Mouse (Mus musculus) liver, embryonic 14.5 days (tissue): Measurements from ENCODE around the gene Procr.

ENCODE experiments used
- CTCF ChIP-seq: IDR thresholded peaks from 2 replicates; pipeline ENCODE4 v1.5.1; 2016; ENCODE audit warnings: antibody characterized with exemption, low read depth, control low read depth
- EP300 ChIP-seq: IDR thresholded peaks from 2 replicates; pipeline ENCODE4 v1.6.1; 2016; ENCODE audit warnings: antibody characterized with exemption, low read depth

DNA sequence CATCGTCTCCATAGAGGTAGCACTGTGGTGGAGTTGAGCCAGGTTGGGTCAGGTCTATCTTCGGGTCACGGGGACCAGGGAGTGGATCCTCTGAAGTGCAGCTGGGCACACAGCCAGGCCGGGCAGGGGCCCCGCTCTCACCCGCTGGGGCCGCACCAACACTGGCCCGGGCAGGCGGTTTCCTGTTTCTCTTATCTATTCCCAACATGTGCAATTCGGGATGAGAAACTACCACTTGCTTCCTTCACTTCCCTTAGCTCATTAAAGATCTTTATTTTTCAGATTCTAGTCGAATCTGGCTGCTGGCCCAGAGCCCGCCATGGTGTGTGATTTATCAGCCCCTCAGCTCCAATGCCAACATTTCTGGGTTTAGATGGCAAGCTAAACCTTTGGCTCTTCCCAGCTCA is 8.0 kb upstream of the Procr start:
- TF ChIP-seq CTCF (no peak), EP300 (no peak)
